Mouse (Mus musculus) fibroblast of lung, adult 2 months (primary cell): ENCODE data around the gene Gm11758.
"Not testable (repeated sequence)": the region's sequence is repeated elsewhere in the genome, so short reads cannot be mapped to it uniquely, and the experiment has no call there.

Experiments used
- DNase-seq: peaks from one replicate; pipeline ENCODE4 v3.0.0-alpha.2; 2011; ENCODE audit warnings: low read depth

Gene Gm11758

DNA sequence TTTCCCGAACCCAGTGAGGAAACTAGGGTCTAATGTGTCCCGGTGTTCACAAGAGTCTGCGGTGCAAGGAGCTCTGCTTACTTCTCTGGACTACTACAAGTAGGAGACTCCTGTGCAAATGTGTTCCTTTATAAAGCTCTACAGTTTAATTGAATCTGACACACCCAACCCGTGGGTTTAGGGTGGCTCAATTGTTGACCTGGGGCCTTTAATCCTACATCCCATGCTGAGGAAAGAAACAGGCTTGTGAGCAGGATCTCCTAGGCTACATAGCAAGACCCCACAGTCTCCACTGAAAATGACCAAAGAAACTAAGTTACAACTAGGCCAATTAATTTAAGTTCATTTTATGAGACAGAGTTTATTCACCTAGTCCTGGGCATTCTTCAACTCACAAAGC, at the start of gene Gm11758:
Gm11758 (minus strand) TSS at position 101 of the 400 bp plus-strand sequence.
- DNase-seq = not testable (repeated sequence)

DNA sequence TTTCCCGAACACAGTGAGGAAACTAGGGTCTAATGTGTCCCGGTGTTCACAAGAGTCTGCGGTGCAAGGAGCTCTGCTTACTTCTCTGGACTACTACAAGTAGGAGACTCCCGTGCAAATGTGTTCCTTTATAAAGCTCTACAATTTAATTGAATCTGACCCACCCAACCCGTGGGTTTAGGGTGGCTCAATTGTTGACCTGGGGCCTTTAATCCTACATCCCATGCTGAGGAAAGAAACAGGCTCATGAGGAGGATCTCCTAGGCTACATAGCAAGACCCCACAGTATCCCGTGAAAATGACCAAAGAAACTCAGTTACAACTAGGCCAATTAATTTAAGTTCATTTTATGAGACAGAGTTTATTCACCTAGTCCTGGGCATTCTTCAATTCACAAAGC, 44.6 kb upstream of the Gm11758 start, which contains the start of gene Gm11756:
Gm11756 (minus strand) TSS at position 101 of the 400 bp plus-strand sequence.
- DNase-seq = not testable (repeated sequence)

GRCm38 (mm10) chr4:73905853-73906252, 29.8 kb upstream of the Gm11758 start, which contains the start of gene Gm13871:
Gm13871 (minus strand) TSS chr4:73905953.
- not testable (repeated sequence) for DNase-seq

DNA sequence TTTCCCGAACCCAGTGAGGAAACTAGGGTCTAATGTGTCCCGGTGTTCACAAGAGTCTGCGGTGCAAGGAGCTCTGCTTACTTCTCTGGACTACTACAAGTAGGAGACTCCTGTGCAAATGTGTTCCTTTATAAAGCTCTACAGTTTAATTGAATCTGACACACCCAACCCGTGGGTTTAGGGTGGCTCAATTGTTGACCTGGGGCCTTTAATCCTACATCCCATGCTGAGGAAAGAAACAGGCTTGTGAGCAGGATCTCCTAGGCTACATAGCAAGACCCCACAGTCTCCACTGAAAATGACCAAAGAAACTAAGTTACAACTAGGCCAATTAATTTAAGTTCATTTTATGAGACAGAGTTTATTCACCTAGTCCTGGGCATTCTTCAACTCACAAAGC, 14.9 kb upstream of the Gm11758 start, which contains the start of gene Gm11757:
Gm11757 (minus strand) TSS at position 101 of the 400 bp plus-strand sequence.
- not testable (repeated sequence) for DNase-seq

DNA sequence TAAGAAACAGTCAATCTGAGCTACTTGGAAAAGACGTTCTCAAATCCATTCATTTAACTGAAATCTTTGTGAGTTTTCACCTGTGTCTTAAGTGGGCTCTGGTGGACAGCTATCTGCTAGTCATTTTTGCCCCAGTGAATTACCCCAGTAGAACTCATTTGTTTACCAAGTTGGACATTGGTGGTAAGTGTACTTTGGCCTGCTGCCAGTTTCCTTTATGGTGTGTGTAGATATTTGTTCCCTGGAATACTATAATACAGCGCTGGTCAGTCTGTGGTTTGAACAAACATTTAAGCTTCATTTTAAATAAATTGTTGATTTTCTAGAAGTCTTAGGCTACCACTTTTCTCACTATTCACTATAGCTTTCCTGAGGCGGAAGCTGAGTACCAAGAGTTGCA, 49.5 kb downstream of the Gm11758 start:
- no peak for DNase-seq
